Mouse (Mus musculus): ENCODE results near the gene Als2cr12. TPM values are rescaled to one million over a fixed set of nuclear protein-coding genes. Genes with fewer than 3 reads are reported as not detected.
"Not testable (repeated sequence)": the region's sequence is repeated elsewhere in the genome, so short reads cannot be mapped to it uniquely, and the experiment has no call there.

Als2cr12 gene
- polyA plus RNA-seq, 1 experiment from 2014 or later, result not detected

DNA sequence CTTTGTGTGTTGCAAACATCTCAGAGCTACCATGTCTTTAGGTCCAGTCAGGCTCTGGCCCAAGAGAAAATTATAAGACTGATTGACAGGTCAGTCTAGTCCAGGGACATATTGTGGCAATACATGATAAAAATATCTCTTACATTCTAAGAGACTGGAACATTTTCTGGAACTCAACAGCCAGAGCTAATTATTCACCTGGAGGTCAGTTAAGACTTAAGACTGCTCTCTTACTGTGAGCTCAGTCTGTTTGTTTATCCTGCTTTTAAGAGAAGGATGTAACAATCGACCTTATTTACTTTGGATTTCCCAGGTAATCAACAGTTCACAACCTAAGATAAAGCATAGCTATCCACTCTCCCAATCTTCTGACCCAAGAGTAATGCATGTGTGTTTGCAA, 85.2 kb downstream of the Als2cr12 start:
- H3K27ac ChIP-seq, result no peak overlapping the region
- no peak for ATAC-seq (ENCODE audit: low FRiP score)
- no peaks in the 10 kb centered on the region for H3K4me1 ChIP-seq (replicated peaks; ENCODE audit: control insufficient read depth, insufficient read depth, low read length)
- H3K4me3 ChIP-seq (replicated peaks; ENCODE audit: low read length), result no peak overlapping the region
- H3K4me2 ChIP-seq (replicated peaks), result no peak overlapping the region
- DNase-seq (ENCODE audit: low spot score), result no peak
- H3K27me3 ChIP-seq (ENCODE audit: control insufficient read depth, insufficient read depth, low read length), result no peaks in the 10 kb centered on the region
- H3K36me3 ChIP-seq (replicated peaks; ENCODE audit: control insufficient read depth, insufficient read depth), result no peaks in the 10 kb centered on the region
- no peaks in the 10 kb centered on the region for H3K9me3 ChIP-seq (ENCODE audit: control insufficient read depth, low read length)
- no peak overlapping the region for H3K9ac ChIP-seq
- 58% methylated on average over 1 of the region's 1 CpGs for WGBS

DNA sequence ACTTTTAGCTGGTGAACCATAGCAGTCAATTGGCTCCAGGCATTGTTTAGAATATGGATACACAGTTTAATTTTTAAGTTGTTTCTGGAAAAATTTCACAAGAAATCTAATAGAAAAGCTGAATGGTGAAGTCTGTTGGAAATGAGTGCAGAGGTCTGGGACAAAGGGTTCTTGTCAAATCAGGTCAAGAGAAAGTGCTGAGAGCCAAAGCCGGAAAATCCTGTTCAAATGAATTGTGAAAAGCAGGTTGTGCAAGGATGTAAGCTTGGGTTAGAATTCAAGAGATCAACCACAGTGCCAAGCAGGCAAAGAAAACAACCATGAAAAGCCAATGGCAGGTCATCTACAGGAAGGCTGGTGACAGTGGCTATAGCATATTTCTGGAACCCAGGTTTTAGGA, 85.6 kb downstream of the Als2cr12 start:
- Histone ChIP-seq H3K4me2 (replicated peaks) (no peak overlapping the region), H3K4me1 (replicated peaks; ENCODE audit: control insufficient read depth, insufficient read depth, low read length) (no peaks in the 10 kb centered on the region), H3K27ac (no peak overlapping the region), H3K9ac (no peak overlapping the region), H3K27me3 (ENCODE audit: control insufficient read depth, insufficient read depth, low read length) (no peaks in the 10 kb centered on the region), H3K9me3 (ENCODE audit: control insufficient read depth, low read length) (no peaks in the 10 kb centered on the region), H3K36me3 (replicated peaks; ENCODE audit: control insufficient read depth, insufficient read depth) (no peaks in the 10 kb centered on the region), H3K4me3 (replicated peaks; ENCODE audit: low read length) (no peak overlapping the region)
- ATAC-seq (ENCODE audit: low FRiP score) (no peak), DNase-seq (ENCODE audit: low spot score) (no peak)
- WGBS, result 89% methylated on average over 1 of the region's 1 CpGs

DNA sequence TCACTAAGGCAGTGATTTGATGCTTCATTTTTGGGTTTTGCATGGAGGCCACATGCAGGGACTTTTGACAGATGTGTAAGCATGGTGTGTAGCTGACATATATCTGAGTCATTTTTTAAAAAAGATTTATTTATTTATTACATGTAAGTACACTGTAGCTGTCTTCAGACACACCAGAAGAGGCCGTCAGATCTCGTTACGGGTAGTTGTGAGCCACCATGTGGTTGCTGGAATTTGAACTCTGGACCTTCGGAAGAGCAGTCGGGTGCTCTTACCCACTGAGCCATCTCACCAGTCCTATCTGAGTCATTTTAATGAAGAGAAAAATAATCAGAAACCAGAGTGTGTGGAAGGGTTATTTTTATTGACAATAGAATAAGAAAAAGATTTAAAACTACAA, 86.2 kb downstream of the Als2cr12 start:
- H3K36me3 ChIP-seq (replicated peaks; ENCODE audit: control insufficient read depth, insufficient read depth); H3K4me1 ChIP-seq (replicated peaks; ENCODE audit: control insufficient read depth, insufficient read depth, low read length); ATAC-seq (ENCODE audit: low FRiP score); H3K4me2 ChIP-seq (replicated peaks); DNase-seq (ENCODE audit: low spot score); H3K27ac ChIP-seq; H3K9ac ChIP-seq; H3K4me3 ChIP-seq (replicated peaks; ENCODE audit: low read length); H3K9me3 ChIP-seq (ENCODE audit: control insufficient read depth, low read length); H3K27me3 ChIP-seq (ENCODE audit: control insufficient read depth, insufficient read depth, low read length): not testable (repeated sequence)
- WGBS, result 96% methylated on average over 5 of the region's 5 CpGs

DNA sequence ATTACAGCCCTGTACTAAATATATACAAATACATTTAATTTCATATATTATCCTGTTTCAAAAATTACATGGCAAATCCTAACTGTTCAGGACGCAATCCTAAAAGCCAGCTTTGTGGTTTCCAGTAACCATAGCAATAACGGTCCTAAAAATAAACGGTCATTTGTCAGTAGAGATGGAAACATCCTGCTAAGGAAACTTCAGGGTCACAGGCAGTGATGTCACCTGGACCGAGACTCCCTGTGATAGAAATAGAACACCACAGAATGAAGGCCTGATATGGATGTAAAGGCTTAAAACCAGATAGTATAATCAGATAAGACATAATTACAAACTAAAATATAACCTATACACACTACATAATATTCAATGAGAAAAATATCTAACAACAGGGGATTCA, 92.1 kb downstream of the Als2cr12 start:
- ATAC-seq (ENCODE audit: low FRiP score), result no peak
- no peak overlapping the region for H3K4me2 ChIP-seq (replicated peaks)
- no peak for DNase-seq (ENCODE audit: low spot score)
- no peaks in the 10 kb centered on the region for H3K4me1 ChIP-seq (replicated peaks; ENCODE audit: control insufficient read depth, insufficient read depth, low read length)
- H3K9ac ChIP-seq, result no peak overlapping the region
- no peaks in the 10 kb centered on the region for H3K9me3 ChIP-seq (ENCODE audit: control insufficient read depth, low read length)
- no peaks in the 10 kb centered on the region for H3K36me3 ChIP-seq (replicated peaks; ENCODE audit: control insufficient read depth, insufficient read depth)
- no peaks in the 10 kb centered on the region for H3K27me3 ChIP-seq (ENCODE audit: control insufficient read depth, insufficient read depth, low read length)
- no peak overlapping the region for H3K4me3 ChIP-seq (replicated peaks; ENCODE audit: low read length)
- 85% methylated on average over 4 of the region's 4 CpGs for WGBS
- H3K27ac ChIP-seq, result no peak overlapping the region

DNA sequence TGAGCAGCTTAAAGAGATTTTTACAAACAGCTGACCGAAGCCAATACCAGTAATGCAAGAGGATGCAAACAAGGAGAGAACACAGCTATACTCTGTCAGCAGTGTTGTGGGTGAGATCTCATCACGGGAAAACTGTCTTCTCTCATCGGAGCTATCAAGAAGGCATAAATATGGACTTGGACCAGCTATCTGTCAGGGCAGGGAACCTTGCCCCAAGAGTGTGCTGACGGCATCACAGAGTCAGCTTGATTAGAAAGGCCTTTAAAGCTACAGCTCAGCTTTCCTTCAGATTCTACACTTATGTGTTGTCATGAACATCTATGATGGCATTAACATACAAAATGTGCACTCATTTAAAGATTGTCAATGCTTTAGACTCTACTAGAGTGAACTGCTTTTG, 93.1 kb downstream of the Als2cr12 start:
- H3K9me3 ChIP-seq (ENCODE audit: control insufficient read depth, low read length), result no peaks in the 10 kb centered on the region
- ATAC-seq (ENCODE audit: low FRiP score) (no peak), DNase-seq (ENCODE audit: low spot score) (no peak)
- no peak overlapping the region for H3K4me3 ChIP-seq (replicated peaks; ENCODE audit: low read length)
- no peak overlapping the region for H3K4me2 ChIP-seq (replicated peaks)
- no peak overlapping the region for H3K27ac ChIP-seq
- H3K27me3 ChIP-seq (ENCODE audit: control insufficient read depth, insufficient read depth, low read length), result no peaks in the 10 kb centered on the region
- 88% methylated on average over 4 of the region's 4 CpGs for WGBS
- no peaks in the 10 kb centered on the region for H3K36me3 ChIP-seq (replicated peaks; ENCODE audit: control insufficient read depth, insufficient read depth)
- no peak overlapping the region for H3K9ac ChIP-seq
- H3K4me1 ChIP-seq (replicated peaks; ENCODE audit: control insufficient read depth, insufficient read depth, low read length), result no peaks in the 10 kb centered on the region

Other genes with a start within 250 kb of the Als2cr12 start
- gene Orc2, start 190.9 kb downstream of the Als2cr12 start, polyA plus RNA-seq (2014; fragmentation: Nextera tagmentation; extraction: Ambion mirVana), result 19.7 and 21.5 TPM in 2 replicates
- 15.7 and 18.5 TPM in 2 replicates for gene Fam126b, start 109.7 kb downstream of the Als2cr12 start, polyA plus RNA-seq (2014; fragmentation: Nextera tagmentation; extraction: Ambion mirVana)
- gene Ndufb3, start 109.6 kb downstream of the Als2cr12 start, polyA plus RNA-seq (2014; fragmentation: Nextera tagmentation; extraction: Ambion mirVana), result 179 and 220 TPM in 2 replicates
- gene Cflar, start 15.5 kb upstream of the Als2cr12 start, polyA plus RNA-seq (2014; fragmentation: Nextera tagmentation; extraction: Ambion mirVana), result 16.6 and 18.7 TPM in 2 replicates
- gene Casp8, start 99.4 kb upstream of the Als2cr12 start, polyA plus RNA-seq (2014; fragmentation: Nextera tagmentation; extraction: Ambion mirVana), result 5.5 and 6.2 TPM in 2 replicates

Measured in hindbrain, embryonic 14.5 days (tissue).